Mouse (Mus musculus) 3134 (cell line): Measurements from ENCODE around the gene St3gal3.
A peak's percentile ranks its signal among the peaks of the same experiment; 100 is the strongest.

Experiments used
- DNase-seq: peaks from one replicate; pipeline ENCODE4 v3.0.0-alpha.2; 2011; ENCODE audit warnings: low spot score; ENCODE audit not compliant: insufficient read length; ENCODE audit errors: extremely low read depth

Gene St3gal3

GRCm38 (mm10) chr4:117943317-117943716 lies 191.4 kb downstream of the St3gal3 start:
- no peak for DNase-seq

- DNase-seq, result no peak
Observed at GRCm38 (mm10) chr4:117936964-117937363, 197.8 kb downstream of the St3gal3 start.

DNA sequence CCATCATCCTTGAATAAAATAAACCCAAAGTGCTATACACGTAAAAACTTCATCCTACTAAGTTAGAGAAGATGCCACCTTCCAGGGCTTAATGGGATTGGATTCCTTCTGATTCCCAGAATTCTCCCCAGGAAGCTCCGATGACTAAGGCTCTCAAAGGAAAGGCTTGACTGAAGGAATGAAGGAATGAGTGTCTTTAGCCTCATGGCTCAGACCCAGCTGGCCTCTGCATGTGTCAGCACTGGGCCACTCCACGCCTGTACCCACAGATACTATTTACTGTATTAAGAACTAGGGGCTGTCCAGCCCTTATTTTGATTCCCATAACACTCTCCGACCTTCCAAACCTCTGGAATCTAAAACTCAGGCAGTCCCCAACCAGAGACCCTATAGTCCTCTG lies 200.6 kb downstream of the St3gal3 start:
- peak; percentile 58 for DNase-seq

DNA sequence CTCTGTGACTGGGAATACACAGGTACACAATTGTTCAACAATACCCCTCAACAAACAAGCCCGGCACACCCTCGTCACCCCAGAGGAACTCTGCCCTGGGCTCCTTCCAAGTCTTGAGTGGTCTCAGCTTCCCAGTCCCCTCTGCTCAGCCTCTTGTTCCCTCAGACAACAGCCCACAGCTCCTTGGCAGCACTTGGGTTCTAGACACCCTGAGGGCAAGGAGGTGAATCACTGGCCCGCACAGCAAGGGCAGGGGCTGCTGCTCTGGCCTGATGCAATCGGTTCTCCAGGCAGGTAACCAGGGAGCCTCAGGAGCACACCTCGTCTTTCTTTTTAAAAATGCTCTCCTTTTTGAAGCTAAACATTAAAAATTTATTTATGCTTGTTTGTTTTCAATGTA lies 201.5 kb downstream of the St3gal3 start:
- peak; percentile 74 for DNase-seq

DNA sequence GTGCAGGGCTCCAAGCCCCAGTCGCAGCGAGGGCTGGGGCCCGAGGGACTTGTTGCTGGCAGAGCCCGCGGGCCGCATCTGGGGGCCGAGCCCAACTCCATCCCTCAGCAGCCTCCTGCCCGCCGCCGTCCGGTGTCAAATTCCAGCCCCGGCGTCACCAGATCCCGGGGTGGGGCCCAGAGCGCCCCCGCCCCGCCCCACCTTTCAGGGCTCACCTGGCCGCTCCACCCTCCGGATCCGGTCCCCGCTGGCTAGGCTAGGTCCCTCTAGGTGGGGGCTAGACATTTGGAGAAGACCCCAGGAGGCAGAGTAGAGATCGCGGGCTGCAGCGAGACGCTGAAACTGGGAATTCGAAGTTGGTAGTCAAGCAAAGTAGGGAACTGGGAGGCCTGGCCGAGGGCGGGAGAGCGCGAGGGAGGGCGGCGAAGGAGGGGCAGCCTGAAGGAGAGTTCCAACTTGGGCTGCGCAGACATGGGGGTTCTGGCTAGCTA lies 205.3 kb downstream of the St3gal3 start, which contains the start of gene Artn:
Gene Artn, minus strand, starts transcription at position 373 of the 491 bp plus-strand sequence.
- peak; percentile 73 for DNase-seq

GRCm38 (mm10) chr4:117928699-117929241 lies 205.9 kb downstream of the St3gal3 start:
- DNase-seq, result peak; percentile 70

- peak; percentile 41 for DNase-seq
Observed at GRCm38 (mm10) chr4:117928234-117928633, 206.5 kb downstream of the St3gal3 start.

GRCm38 (mm10) chr4:117926545-117927482 lies 207.9 kb downstream of the St3gal3 start:
- DNase-seq, result no peak

DNA sequence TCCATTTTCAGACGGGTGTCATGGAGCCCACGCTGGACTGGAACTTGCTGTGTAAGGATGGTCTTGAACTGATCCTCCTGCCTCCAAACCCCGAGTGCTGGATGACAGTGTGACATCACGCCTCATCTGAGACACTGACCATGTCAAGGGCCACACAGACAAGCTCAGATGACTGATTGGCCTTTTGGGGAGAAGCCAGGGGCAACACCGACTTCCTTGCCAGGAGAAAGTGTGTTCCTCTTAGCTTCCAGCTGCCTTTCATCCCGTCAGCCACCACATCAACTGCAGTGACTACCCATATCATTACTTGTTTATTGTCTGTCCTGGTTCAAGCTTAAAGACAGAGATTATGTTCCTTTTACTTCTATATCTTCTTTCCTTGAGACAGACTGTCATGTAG lies 209.8 kb downstream of the St3gal3 start:
- no peak for DNase-seq

GRCm38 (mm10) chr4:117923450-117923849 lies 211.3 kb downstream of the St3gal3 start:
- DNase-seq, result no peak

DNA sequence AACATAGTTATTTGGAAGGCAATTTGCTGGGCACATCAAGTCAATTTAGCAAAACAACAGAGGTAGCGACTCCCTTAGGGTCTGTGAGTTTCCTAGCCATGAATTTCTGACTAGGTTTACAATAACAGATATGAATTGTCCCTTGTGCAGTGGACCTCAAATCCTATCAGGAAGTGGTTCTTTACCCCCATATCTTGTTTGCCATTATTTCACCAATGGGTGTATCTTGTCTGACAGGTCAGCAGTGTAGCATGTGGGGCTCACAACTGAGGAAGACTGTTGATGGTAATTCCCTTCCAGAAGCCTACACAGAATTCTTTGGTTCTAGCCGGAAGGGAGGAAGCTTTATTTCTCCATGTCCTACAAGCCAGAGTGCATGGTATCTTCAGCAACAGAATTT lies 213.4 kb downstream of the St3gal3 start:
- no peak for DNase-seq

DNA sequence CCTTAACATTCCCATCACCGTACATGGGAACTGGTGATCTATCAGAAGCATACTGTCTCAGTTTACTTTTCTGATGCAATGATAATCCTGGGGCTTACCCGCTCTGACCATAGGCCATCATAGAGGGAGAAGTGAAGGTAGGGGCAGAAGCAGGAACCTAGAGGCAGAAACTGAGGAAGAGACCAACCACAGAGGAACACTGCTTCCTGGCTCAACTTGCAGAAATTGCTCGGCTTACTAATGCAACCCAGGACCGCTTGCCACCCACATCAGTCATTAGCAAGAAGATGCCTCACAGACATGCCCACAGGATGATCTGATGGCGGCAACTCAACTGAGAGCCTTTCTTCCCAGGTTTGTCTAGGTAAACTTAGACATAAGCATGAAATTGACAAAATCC lies 216.0 kb downstream of the St3gal3 start:
- DNase-seq, result no peak

DNA sequence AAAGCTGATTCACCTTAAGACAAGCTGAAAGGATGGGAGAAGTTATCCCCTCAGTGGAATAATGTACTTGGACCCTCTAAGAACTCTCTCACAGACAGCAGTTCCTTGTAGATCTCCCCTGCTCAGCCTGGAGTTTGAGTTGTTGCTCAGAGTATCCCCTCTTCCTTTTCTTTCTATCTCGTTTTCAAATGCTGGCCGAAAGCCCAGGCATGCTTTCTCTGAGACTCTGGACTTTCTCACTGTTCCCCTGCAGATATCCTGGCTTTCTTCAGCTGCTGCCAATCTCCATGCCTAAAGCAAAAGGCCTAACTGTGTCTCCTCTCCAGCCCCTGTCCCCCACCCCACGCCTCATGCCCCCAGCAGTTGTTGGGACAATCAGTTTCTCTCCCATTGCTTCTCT lies 216.5 kb downstream of the St3gal3 start:
- no peak for DNase-seq

GRCm38 (mm10) chr4:117917847-117918246 lies 216.9 kb downstream of the St3gal3 start:
- no peak for DNase-seq

GRCm38 (mm10) chr4:117917402-117917801 lies 217.3 kb downstream of the St3gal3 start:
- no peak for DNase-seq

DNA sequence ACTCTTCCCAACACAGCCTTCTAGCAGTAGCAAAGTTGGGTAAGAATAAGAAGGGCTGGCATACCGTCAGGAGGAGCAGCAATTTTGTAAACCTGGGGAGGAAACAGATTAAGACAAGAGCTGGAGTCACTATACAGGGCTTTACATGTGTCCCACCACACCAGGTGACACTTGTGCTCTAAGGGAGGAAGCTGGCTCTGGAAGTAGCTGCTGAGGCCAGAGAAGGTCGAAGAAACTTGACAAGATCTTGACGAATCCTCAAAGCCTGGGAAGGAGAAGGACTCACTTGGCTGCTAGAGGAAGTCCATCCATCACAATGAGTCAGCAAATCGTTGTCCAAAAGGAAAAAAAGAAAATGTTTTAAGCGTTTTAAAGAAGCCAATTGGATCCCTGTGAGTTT lies 218.3 kb downstream of the St3gal3 start:
- DNase-seq, result no peak

GRCm38 (mm10) chr4:117915489-117916105 lies 219.1 kb downstream of the St3gal3 start:
- DNase-seq, result no peak

DNA sequence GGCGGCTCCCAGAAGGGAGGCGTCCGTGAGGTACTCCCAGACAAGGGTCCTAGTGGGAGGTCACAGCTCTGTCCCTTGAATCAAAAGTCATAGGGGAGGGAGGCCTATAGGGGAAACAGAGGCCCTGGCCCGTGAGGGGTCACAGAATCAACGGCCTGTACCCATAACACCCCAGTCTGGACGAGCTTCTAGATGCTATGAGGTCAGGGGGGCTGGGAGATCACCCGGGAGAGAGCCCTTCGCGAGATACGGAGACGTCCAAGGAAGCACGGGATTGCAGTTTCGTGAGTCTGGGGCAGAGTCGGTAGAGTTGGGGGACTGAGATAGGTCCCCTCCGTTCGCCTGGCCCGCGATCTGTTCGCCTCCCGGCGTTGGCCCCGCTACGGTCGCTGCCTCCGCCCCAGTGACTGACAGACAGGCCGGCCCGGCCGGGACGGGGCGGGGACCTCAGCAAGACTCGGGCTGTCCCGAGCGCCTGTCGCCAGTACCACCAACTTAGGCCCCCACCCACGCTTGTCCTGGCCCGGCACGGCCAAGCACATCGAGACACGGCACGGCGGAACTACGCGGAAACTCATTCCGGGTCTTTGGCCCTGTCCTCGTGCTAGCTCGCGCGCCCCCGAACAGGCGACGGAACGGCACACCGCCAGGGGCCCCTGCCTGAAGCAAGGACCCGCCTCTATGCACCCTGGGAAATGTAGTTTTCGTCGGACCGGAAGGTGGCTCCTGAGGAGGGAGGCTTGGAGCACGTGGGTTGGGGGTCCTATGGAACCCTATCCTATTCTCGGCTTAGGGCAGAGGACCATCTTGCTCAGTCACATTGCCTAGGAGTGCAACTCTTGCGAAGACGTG lies 219.9 kb downstream of the St3gal3 start, which contains the start of gene Ipo13:
Gene Ipo13, minus strand, starts transcription at position 409 of the 852 bp plus-strand sequence.
- peak; percentile 95 for DNase-seq

DNA sequence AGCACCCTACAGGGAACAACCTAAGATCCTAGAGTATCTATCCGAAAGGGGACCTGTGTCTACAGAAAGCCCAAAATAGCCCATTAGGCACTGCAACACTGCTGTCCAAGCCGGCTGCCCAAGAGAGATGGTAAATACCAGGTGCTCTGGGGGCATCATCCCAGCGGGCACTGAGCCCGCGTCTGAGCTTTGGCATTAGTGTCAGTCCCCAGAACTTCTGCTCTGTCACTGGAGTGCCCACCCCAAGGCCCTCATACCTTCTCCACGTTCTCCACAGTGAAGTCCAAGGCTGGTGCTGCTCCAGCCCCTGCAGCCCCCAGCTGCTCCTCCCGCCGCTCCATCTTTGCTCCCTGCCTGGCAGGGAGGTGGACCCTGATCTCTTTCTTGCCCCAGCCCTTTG lies 220.7 kb downstream of the St3gal3 start:
- DNase-seq, result peak; percentile 41

GRCm38 (mm10) chr4:117913421-117913820 lies 221.3 kb downstream of the St3gal3 start:
- no peak for DNase-seq
